Mouse (Mus musculus) thymus, postnatal 4 days (tissue): ENCODE data around the gene 1700030J22Rik.
A peak's percentile ranks its signal among the peaks of the same experiment; 100 is the strongest.

Experiments used
- DNase-seq: peaks from one replicate; pipeline ENCODE4 v3.0.0; 2021

Gene 1700030J22Rik

GRCm38 (mm10) chr8:116978631-116979256 lies at the start of gene 1700030J22Rik:
Gene 1700030J22Rik (minus strand): TSS chr8:116978959.
- DNase-seq = peak; percentile 99

- DNase-seq = no peak
Measured at GRCm38 (mm10) chr8:117027601-117028000, 48.8 kb upstream of the 1700030J22Rik start.

- DNase-seq = no peak
Measured at GRCm38 (mm10) chr8:117022297-117022993, 43.7 kb upstream of the 1700030J22Rik start.

GRCm38 (mm10) chr8:117019323-117020275 lies 40.8 kb upstream of the 1700030J22Rik start:
- DNase-seq = no peak

- no peak for DNase-seq
Measured at GRCm38 (mm10) chr8:117017896-117018295, 39.1 kb upstream of the 1700030J22Rik start.

GRCm38 (mm10) chr8:117017006-117017405 lies 38.2 kb upstream of the 1700030J22Rik start:
- no peak for DNase-seq

- DNase-seq = no peak
Measured at GRCm38 (mm10) chr8:117015670-117016069, 36.9 kb upstream of the 1700030J22Rik start.

- no peak for DNase-seq
Measured at GRCm38 (mm10) chr8:117011366-117011765, 32.6 kb upstream of the 1700030J22Rik start.

- DNase-seq = no peak
Measured at GRCm38 (mm10) chr8:116994016-116994716, 15.4 kb upstream of the 1700030J22Rik start.

- peak; percentile 97 for DNase-seq
Measured at GRCm38 (mm10) chr8:116993095-116993867, 14.5 kb upstream of the 1700030J22Rik start, which contains the start of gene Gcsh. Gene Gcsh (minus strand): TSS chr8:116993537.

- peak; percentile 65 for DNase-seq
Measured at GRCm38 (mm10) chr8:116992176-116992971, 13.6 kb upstream of the 1700030J22Rik start.

GRCm38 (mm10) chr8:116991241-116991640 lies 12.5 kb upstream of the 1700030J22Rik start:
- no peak for DNase-seq

GRCm38 (mm10) chr8:116989842-116990241 lies 11.1 kb upstream of the 1700030J22Rik start:
- DNase-seq = no peak

- DNase-seq = peak; percentile 77
Measured at GRCm38 (mm10) chr8:116980117-116980516, 1.4 kb upstream of the 1700030J22Rik start.

- no peak for DNase-seq
Measured at GRCm38 (mm10) chr8:116978052-116978451, 707 bp downstream of the 1700030J22Rik start.

- no peak for DNase-seq
Measured at GRCm38 (mm10) chr8:116975606-116976005, 3.2 kb downstream of the 1700030J22Rik start.

- no peak for DNase-seq
Measured at GRCm38 (mm10) chr8:116975066-116975465, 3.7 kb downstream of the 1700030J22Rik start.

GRCm38 (mm10) chr8:116969531-116969930 lies 9.2 kb downstream of the 1700030J22Rik start:
- DNase-seq = no peak

GRCm38 (mm10) chr8:116954415-116954814 lies 24.3 kb downstream of the 1700030J22Rik start:
- no peak for DNase-seq

- DNase-seq = peak; percentile 78
Measured at GRCm38 (mm10) chr8:116952428-116952827, 26.3 kb downstream of the 1700030J22Rik start.

- no peak for DNase-seq
Measured at GRCm38 (mm10) chr8:116951778-116952177, 27.0 kb downstream of the 1700030J22Rik start.
